Mouse (Mus musculus) intestine, embryonic 15.5 days (tissue): ENCODE measurements around the gene Vrk2. TPM values are rescaled to one million over a fixed set of nuclear protein-coding genes. Genes with fewer than 3 reads are reported as not detected.

ENCODE experiments used
- ATAC-seq: fragments of 200-750 bp; cut with Nextera tagmentation; 2 replicates; pipeline ENCODE4 v1.8.0; 2017; ENCODE audit warnings: moderate TSS enrichment, moderate library complexity
- H3K27ac ChIP-seq: fragments of 300-500 bp; sonication (generic); 2 replicates; pipeline ENCODE4 v1.5.1; 2015; ENCODE audit warnings: mild to moderate bottlenecking, inconsistent platforms
- H3K27me3 ChIP-seq: fragments of 300-500 bp; sonication (generic); replicated peaks from 2 replicates; pipeline ENCODE4 v1.6.1; 2015; ENCODE audit warnings: inconsistent platforms
- H3K36me3 ChIP-seq: fragments of 300-500 bp; sonication (generic); 2 replicates; pipeline ENCODE4 v1.6.1; 2015; ENCODE audit warnings: inconsistent platforms
- H3K4me1 ChIP-seq: fragments of 300-500 bp; sonication (generic); replicated peaks from 2 replicates; pipeline ENCODE4 v1.6.1; 2015; ENCODE audit warnings: inconsistent platforms
- H3K4me2 ChIP-seq: fragments of 300-500 bp; sonication (generic); replicated peaks from 2 replicates; pipeline ENCODE4 v1.6.1; 2015; ENCODE audit warnings: mild to moderate bottlenecking, inconsistent platforms
- H3K4me3 ChIP-seq: fragments of 300-500 bp; sonication (generic); replicated peaks from 2 replicates; pipeline ENCODE4 v1.5.1; 2015; ENCODE audit warnings: inconsistent platforms
- H3K9ac ChIP-seq: fragments of 300-500 bp; sonication (generic); 2 replicates; pipeline ENCODE4 v1.6.1; 2015; ENCODE audit warnings: inconsistent platforms
- H3K9me3 ChIP-seq: fragments of 300-500 bp; sonication (generic); 2 replicates; pipeline ENCODE4 v1.6.1; 2016; ENCODE audit warnings: inconsistent platforms
- WGBS: fragments of 180-500 bp; shearing (Covaris S2); methylation state at CpG from one replicate; pipeline ENCODE4 v1.1.7; 2015; 5-methylcytosine and 5-hydroxymethylcytosine counted together
- polyA plus RNA-seq: library from polyadenylated mRNA; unstranded; fragments of >200 nt; fragmentation: Nextera tagmentation; extraction: Ambion mirVana; gene quantifications from 2 replicates; pipeline ENCODE4 v1.2.1, GENCODE M21; 2015

The Vrk2 gene
- polyA plus RNA-seq, 1 experiment from 2014 or later, result 22.3 TPM

- ATAC-seq, result no peak
- Histone ChIP-seq H3K36me3 (no peaks in the 10 kb centered on the region), H3K27me3 (no peaks in the 10 kb centered on the region), H3K27ac (no peak overlapping the region), H3K4me1 (peaks cover 5% of the 10 kb centered on the region), H3K4me3 (no peak overlapping the region), H3K9me3 (no peaks in the 10 kb centered on the region), H3K4me2 (no peak overlapping the region), H3K9ac (no peak overlapping the region)
- 63% methylated on average over 6 of the region's 6 CpGs for WGBS
These were observed 3.3 kb upstream of the Vrk2 start for GRCm38 (mm10) chr11:26597145-26597544.

GRCm38 (mm10) chr11:26596186-26596585 is 2.4 kb upstream of the Vrk2 start:
- H3K4me3 ChIP-seq, result no peak overlapping the region
- H3K9me3 ChIP-seq, result no peaks in the 10 kb centered on the region
- no peaks in the 10 kb centered on the region for H3K27me3 ChIP-seq
- no peaks in the 10 kb centered on the region for H3K36me3 ChIP-seq
- H3K4me1 ChIP-seq, result peaks cover 5% of the 10 kb centered on the region
- no peak overlapping the region for H3K4me2 ChIP-seq
- H3K27ac ChIP-seq, result no peak overlapping the region
- no peak overlapping the region for H3K9ac ChIP-seq
- no peak for ATAC-seq
- 88% methylated on average over 1 of the region's 1 CpGs for WGBS

DNA sequence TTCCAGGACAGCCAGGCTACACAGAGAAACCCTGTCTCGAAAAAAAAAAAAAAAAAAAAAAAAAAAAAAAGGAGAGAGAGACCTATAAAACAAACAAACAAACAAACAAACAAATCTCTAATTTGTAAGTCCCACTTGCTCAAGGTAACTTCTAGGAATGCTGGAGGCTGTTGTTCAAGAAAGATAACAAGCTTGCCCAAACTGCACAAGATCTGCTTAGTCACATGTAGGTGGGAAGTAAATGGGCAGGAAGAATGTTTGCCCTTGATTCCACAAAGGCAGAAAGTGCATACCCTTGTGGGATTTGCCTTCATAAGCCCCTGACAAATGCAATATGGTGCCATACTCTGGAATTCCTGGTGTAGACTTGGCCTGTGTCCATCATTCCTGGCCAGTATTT is 688 bp upstream of the Vrk2 start:
- ATAC-seq, result no peak
- no peak overlapping the region for H3K4me2 ChIP-seq
- WGBS, result 57% methylated on average over 1 of the region's 1 CpGs
- H3K27me3 ChIP-seq, result no peaks in the 10 kb centered on the region
- no peak overlapping the region for H3K4me3 ChIP-seq
- no peak overlapping the region for H3K27ac ChIP-seq
- no peaks in the 10 kb centered on the region for H3K36me3 ChIP-seq
- peaks cover 5% of the 10 kb centered on the region for H3K4me1 ChIP-seq
- H3K9me3 ChIP-seq, result no peaks in the 10 kb centered on the region
- H3K9ac ChIP-seq, result no peak overlapping the region

GRCm38 (mm10) chr11:26592395-26593053 is 1.3 kb downstream of the Vrk2 start:
- WGBS, result 24% methylated on average over 6 of the region's 6 CpGs
- Histone ChIP-seq H3K9ac (peak overlapping the region; percentile 80), H3K9me3 (no peaks in the 10 kb centered on the region), H3K4me2 (peak overlapping the region; percentile 67), H3K36me3 (no peaks in the 10 kb centered on the region), H3K4me1 (peaks cover 5% of the 10 kb centered on the region), H3K27ac (peak overlapping the region; percentile 87), H3K27me3 (no peaks in the 10 kb centered on the region), H3K4me3 (peak overlapping the region; percentile 79)
- no peak for ATAC-seq

- Histone ChIP-seq H3K27me3 (no peaks in the 10 kb centered on the region), H3K9me3 (no peaks in the 10 kb centered on the region), H3K4me1 (0 out of 2 replicates have a peak, but pooled peaks cover 4% of the 10 kb centered on the region), H3K9ac (no peak overlapping the region), H3K4me2 (no peak overlapping the region), H3K36me3 (no peaks in the 10 kb centered on the region), H3K4me3 (no peak overlapping the region), H3K27ac (no peak overlapping the region)
- 95% methylated on average over 1 of the region's 1 CpGs for WGBS
- ATAC-seq, result no peak
These were observed 6.6 kb downstream of the Vrk2 start for GRCm38 (mm10) chr11:26587184-26587524.

GRCm38 (mm10) chr11:26586367-26587183 is 7.2 kb downstream of the Vrk2 start:
- no peak overlapping the region for H3K9ac ChIP-seq
- no peaks in the 10 kb centered on the region for H3K9me3 ChIP-seq
- H3K36me3 ChIP-seq, result no peaks in the 10 kb centered on the region
- H3K4me1 ChIP-seq, result 0 out of 2 replicates have a peak, but pooled peaks cover 4% of the 10 kb centered on the region
- ATAC-seq, result no peak
- no peak overlapping the region for H3K4me2 ChIP-seq
- WGBS, result 51% methylated on average over 6 of the region's 6 CpGs
- H3K27ac ChIP-seq, result no peak overlapping the region
- no peaks in the 10 kb centered on the region for H3K27me3 ChIP-seq
- H3K4me3 ChIP-seq, result no peak overlapping the region

GRCm38 (mm10) chr11:26585409-26586366 is 8.1 kb downstream of the Vrk2 start:
- Histone ChIP-seq H3K9ac (no peak overlapping the region), H3K9me3 (no peaks in the 10 kb centered on the region), H3K27ac (no peak overlapping the region), H3K4me3 (no peak overlapping the region), H3K36me3 (no peaks in the 10 kb centered on the region), H3K27me3 (no peaks in the 10 kb centered on the region), H3K4me1 (0 out of 2 replicates have a peak, but pooled peaks cover 4% of the 10 kb centered on the region), H3K4me2 (no peak overlapping the region)
- 73% methylated on average over 17 of the region's 17 CpGs for WGBS
- no peak for ATAC-seq

DNA sequence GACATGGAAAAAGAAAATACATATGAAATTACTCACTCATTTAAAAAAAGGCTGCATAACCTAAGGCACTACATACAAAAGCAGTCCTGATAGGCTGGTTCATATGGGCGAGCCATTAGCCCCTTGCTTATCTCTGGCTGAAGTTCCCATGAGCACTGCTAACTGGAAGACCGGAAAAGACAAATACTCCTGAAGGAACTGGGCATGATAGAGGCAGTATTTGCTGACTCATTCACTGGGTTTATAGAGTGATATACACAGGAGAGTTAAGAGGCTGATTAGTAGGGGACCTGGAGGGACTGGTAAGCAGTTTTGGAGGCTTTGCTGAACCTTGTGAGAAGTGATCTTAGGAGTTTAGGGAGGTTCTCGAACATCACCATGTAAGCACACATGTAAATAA is 42.2 kb downstream of the Vrk2 start:
- Histone ChIP-seq H3K9ac (no peak overlapping the region), H3K27ac (no peak overlapping the region), H3K4me1 (no peaks in the 10 kb centered on the region), H3K36me3 (no peaks in the 10 kb centered on the region), H3K4me3 (no peak overlapping the region), H3K9me3 (no peaks in the 10 kb centered on the region), H3K27me3 (no peaks in the 10 kb centered on the region), H3K4me2 (no peak overlapping the region)
- WGBS, result 84% methylated on average over 3 of the region's 3 CpGs
- no peak for ATAC-seq

DNA sequence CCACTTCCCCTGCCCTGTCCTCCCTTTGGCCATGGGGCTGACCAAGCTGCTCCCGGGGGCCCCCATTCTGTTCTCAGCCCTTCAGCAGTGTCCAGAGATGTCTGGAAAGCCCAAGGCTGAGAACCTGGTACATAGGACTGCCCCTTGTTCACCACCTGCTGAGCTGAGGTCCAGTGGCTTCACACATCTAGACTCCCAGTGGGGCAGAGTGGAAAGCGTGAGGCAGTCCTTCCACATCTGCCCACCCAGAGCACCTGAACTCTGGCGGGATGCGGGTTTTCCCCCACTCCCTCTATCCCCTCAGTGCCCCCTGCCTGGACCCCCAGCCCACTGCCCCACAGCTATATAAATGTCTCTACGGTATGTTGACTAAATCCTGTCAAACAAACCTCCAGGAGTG is 56.0 kb downstream of the Vrk2 start:
- no peak overlapping the region for H3K4me2 ChIP-seq
- 84% methylated on average over 5 of the region's 5 CpGs for WGBS

GRCm38 (mm10) chr11:26533828-26534119 is 60.0 kb downstream of the Vrk2 start:
- no peak overlapping the region for H3K4me3 ChIP-seq
- no peak overlapping the region for H3K4me2 ChIP-seq
- H3K9me3 ChIP-seq, result no peaks in the 10 kb centered on the region
- no peaks in the 10 kb centered on the region for H3K36me3 ChIP-seq
- ATAC-seq, result no peak
- no peak overlapping the region for H3K27ac ChIP-seq
- H3K9ac ChIP-seq, result no peak overlapping the region
- H3K4me1 ChIP-seq, result no peaks in the 10 kb centered on the region
- H3K27me3 ChIP-seq, result no peaks in the 10 kb centered on the region

More for the DNA sequence above, 56.0 kb downstream of the Vrk2 start:
- no peaks in the 10 kb centered on the region for H3K4me1 ChIP-seq
- no peak overlapping the region for H3K4me3 ChIP-seq
- H3K36me3 ChIP-seq, result no peaks in the 10 kb centered on the region
- no peak overlapping the region for H3K27ac ChIP-seq
- H3K9ac ChIP-seq, result no peak overlapping the region
- H3K9me3 ChIP-seq, result no peaks in the 10 kb centered on the region
- H3K27me3 ChIP-seq, result no peaks in the 10 kb centered on the region
- ATAC-seq, result no peak

GRCm38 (mm10) chr11:26532994-26533827 is 60.6 kb downstream of the Vrk2 start:
- no peaks in the 10 kb centered on the region for H3K9me3 ChIP-seq
- no peaks in the 10 kb centered on the region for H3K4me1 ChIP-seq
- no peak overlapping the region for H3K27ac ChIP-seq
- ATAC-seq, result no peak
- H3K4me3 ChIP-seq, result no peak overlapping the region
- H3K4me2 ChIP-seq, result no peak overlapping the region
- no peaks in the 10 kb centered on the region for H3K36me3 ChIP-seq
- no peak overlapping the region for H3K9ac ChIP-seq
- no peaks in the 10 kb centered on the region for H3K27me3 ChIP-seq
- WGBS, result 85% methylated on average over 5 of the region's 5 CpGs

DNA sequence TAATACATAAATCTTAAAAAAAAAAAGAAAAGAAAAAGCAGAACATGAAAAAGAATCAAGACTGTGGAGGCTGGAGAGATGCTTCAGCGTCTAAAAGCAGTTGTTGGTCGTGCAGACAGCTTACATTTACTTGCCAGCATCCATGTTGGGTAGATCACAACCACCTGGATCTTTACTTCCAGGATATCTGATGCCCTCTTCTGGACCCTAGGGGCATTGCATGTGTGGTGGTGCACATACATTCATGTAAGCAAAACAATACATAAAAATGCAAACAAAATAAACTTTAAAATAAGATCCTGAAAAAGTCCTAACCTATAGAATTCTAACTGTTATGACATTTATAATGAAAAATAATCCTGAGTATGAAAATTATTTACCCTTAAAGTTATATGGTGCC is 66.9 kb downstream of the Vrk2 start:
- no peaks in the 10 kb centered on the region for H3K36me3 ChIP-seq
- no peak overlapping the region for H3K27ac ChIP-seq
- no peak for ATAC-seq
- H3K4me2 ChIP-seq, result no peak overlapping the region
- WGBS, result 90% methylated on average over 2 of the region's 2 CpGs
- H3K9ac ChIP-seq, result no peak overlapping the region
- no peaks in the 10 kb centered on the region for H3K4me1 ChIP-seq
- H3K27me3 ChIP-seq, result no peaks in the 10 kb centered on the region
- no peak overlapping the region for H3K4me3 ChIP-seq
- no peaks in the 10 kb centered on the region for H3K9me3 ChIP-seq
